Mouse (Mus musculus): Measurements from ENCODE around the gene Olfm4. TPM values are rescaled to one million over a fixed set of nuclear protein-coding genes. Genes with fewer than 3 reads are reported as not detected.

Olfm4 gene
- polyA plus RNA-seq, 1 experiment from 2014 or later = 0.46 TPM

DNA sequence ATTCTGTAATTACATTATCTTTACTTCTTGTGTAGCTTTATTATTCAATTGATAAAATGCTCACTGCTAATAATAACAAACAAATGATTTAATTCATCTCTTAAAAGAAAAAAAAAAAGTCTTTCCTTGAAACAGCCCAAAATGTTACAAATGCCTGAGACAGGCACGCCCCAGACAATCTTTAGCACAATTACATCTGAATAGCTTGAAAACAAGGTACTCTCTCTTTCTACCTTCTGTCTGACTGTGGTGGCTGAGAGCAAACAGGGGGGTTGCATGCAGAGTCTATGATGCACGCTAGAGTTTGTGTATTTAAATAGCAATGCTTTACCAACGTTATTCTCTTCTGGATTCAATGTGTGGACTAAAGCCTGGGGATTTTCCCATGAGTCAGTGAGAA lies 71.8 kb downstream of the Olfm4 start:
- no peaks in the 10 kb centered on the region for H3K9me3 ChIP-seq (ENCODE audit: control insufficient read depth, low read length)
- H3K4me1 ChIP-seq (ENCODE audit: control insufficient read depth, insufficient read depth, low read length) = no peaks in the 10 kb centered on the region
- ATAC-seq (ENCODE audit: low FRiP score) (no peak), DNase-seq (ENCODE audit: low spot score, missing footprints) (no peak)
- no peak overlapping the region for H3K4me3 ChIP-seq (ENCODE audit: low read depth, low read length)
- H3K27ac ChIP-seq (ENCODE audit: low read depth, low read length) = no peak overlapping the region
- no peak overlapping the region for H3K4me2 ChIP-seq
- no peaks in the 10 kb centered on the region for H3K27me3 ChIP-seq (ENCODE audit: control insufficient read depth, insufficient read depth, low read length)
- 68% methylated on average over 3 of the region's 3 CpGs for WGBS
- no peaks in the 10 kb centered on the region for H3K36me3 ChIP-seq (ENCODE audit: control insufficient read depth, insufficient read depth, low read length)
- no peak overlapping the region for H3K9ac ChIP-seq (ENCODE audit: low read length)

DNA sequence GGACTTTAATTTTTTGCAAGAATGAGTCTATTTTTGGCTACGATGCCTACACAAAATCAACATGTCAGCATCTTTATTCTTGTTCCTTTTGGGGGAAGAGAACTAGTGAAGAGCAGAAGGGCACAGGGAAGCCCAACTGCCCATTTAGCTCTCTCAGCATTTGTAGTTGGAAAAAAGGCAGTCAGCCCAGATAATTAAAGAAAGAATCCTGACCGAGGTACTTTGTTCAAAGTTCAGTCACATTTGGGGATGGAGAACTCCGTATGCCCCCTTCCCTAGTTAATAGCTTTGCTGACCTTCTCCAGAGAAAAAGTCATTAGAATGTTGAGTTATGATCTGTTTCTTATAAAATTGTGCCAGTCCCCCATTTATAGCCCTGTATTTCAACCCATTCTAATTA lies 77.8 kb downstream of the Olfm4 start:
- H3K36me3 ChIP-seq (ENCODE audit: control insufficient read depth, insufficient read depth, low read length) = no peaks in the 10 kb centered on the region
- 86% methylated on average over 3 of the region's 3 CpGs for WGBS
- H3K4me2 ChIP-seq = no peak overlapping the region
- no peak overlapping the region for H3K27ac ChIP-seq (ENCODE audit: low read depth, low read length)
- H3K4me3 ChIP-seq (ENCODE audit: low read depth, low read length) = no peak overlapping the region
- DNase-seq (ENCODE audit: low spot score, missing footprints) (no peak), ATAC-seq (ENCODE audit: low FRiP score) (no peak)
- H3K9ac ChIP-seq (ENCODE audit: low read length) = no peak overlapping the region
- H3K9me3 ChIP-seq (ENCODE audit: control insufficient read depth, low read length) = no peaks in the 10 kb centered on the region
- H3K4me1 ChIP-seq (ENCODE audit: control insufficient read depth, insufficient read depth, low read length) = no peaks in the 10 kb centered on the region
- H3K27me3 ChIP-seq (ENCODE audit: control insufficient read depth, insufficient read depth, low read length) = no peaks in the 10 kb centered on the region

DNA sequence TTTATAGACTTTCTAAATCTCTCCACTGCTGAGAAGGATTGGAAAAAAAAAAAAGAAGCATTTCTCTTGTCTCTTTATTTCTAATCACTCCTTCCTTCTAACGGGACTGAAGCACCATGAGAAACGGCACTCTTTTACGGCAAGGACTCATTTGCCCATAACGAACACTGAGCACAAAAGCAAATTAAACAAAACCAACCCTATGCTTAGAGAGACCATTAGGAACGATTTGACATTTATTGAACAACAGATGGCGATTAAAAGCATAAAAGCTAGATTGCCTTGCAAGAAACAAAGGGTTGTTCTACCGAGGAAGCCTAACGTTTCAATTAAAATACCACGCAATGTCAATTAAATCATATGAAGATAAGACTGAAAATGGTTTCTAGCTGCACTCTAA lies 79.0 kb downstream of the Olfm4 start:
- no peak overlapping the region for H3K4me3 ChIP-seq (ENCODE audit: low read depth, low read length)
- no peak for ATAC-seq (ENCODE audit: low FRiP score)
- DNase-seq (ENCODE audit: low spot score, missing footprints) = no peak
- no peak overlapping the region for H3K9ac ChIP-seq (ENCODE audit: low read length)
- WGBS = 87% methylated on average over 9 of the region's 9 CpGs
- H3K36me3 ChIP-seq (ENCODE audit: control insufficient read depth, insufficient read depth, low read length) = no peaks in the 10 kb centered on the region
- H3K4me1 ChIP-seq (ENCODE audit: control insufficient read depth, insufficient read depth, low read length) = no peaks in the 10 kb centered on the region
- no peaks in the 10 kb centered on the region for H3K9me3 ChIP-seq (ENCODE audit: control insufficient read depth, low read length)
- no peaks in the 10 kb centered on the region for H3K27me3 ChIP-seq (ENCODE audit: control insufficient read depth, insufficient read depth, low read length)
- H3K27ac ChIP-seq (ENCODE audit: low read depth, low read length) = no peak overlapping the region
- no peak overlapping the region for H3K4me2 ChIP-seq

DNA sequence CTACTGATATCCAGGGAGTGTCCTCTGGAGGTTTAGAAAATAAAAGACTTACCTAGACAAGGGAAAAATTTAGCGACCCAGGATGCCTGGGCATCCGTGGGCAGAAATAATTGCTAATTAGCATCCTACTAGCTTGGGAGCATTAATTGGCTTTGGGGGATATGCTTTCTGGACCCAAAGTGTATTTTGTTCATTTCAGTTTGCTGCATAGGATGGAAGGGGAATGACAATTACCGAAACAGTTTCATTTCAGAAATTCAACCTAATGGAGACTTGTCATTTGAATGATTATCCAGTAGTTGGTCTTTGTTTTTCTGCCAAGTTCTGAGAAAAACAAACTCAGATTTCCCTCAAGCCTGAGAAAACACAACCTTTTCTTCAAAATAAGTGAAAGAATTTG lies 86.7 kb downstream of the Olfm4 start:
- Histone ChIP-seq H3K27ac (ENCODE audit: low read depth, low read length) (no peak overlapping the region), H3K9ac (ENCODE audit: low read length) (no peak overlapping the region), H3K4me1 (ENCODE audit: control insufficient read depth, insufficient read depth, low read length) (no peaks in the 10 kb centered on the region), H3K27me3 (ENCODE audit: control insufficient read depth, insufficient read depth, low read length) (no peaks in the 10 kb centered on the region), H3K4me3 (ENCODE audit: low read depth, low read length) (no peak overlapping the region), H3K36me3 (ENCODE audit: control insufficient read depth, insufficient read depth, low read length) (no peaks in the 10 kb centered on the region), H3K9me3 (ENCODE audit: control insufficient read depth, low read length) (no peaks in the 10 kb centered on the region), H3K4me2 (no peak overlapping the region)
- no peak for ATAC-seq (ENCODE audit: low FRiP score)
- WGBS = 89% methylated on average over 3 of the region's 3 CpGs
- DNase-seq (ENCODE audit: low spot score, missing footprints) = no peak

Other genes starting within 250 kb of the Olfm4 start
- 32.8 and 37.5 TPM in 2 replicates for gene Pcdh8, start 212.8 kb upstream of the Olfm4 start, polyA plus RNA-seq (2014; fragmentation: Nextera tagmentation; extraction: Ambion mirVana)